Mouse (Mus musculus) mesoderm, embryonic 11.5 days (tissue): ENCODE measurements around the gene Fam124a.
"Not testable (repeated sequence)": the region's sequence is repeated elsewhere in the genome, so short reads cannot be mapped to it uniquely, and the experiment has no call there.

Experiments
- DNase-seq: peaks from one replicate; pipeline ENCODE4 v3.0.0-alpha.2; 2012; ENCODE audit warnings: low read depth, low spot score

Gene Fam124a

GRCm38 (mm10) chr14:62555309-62555829, at the start of gene Fam124a:
Fam124a (plus strand) TSS chr14:62555737.
- peak; percentile 82 for DNase-seq

- DNase-seq: no peak
Measured at GRCm38 (mm10) chr14:62506261-62506660, 49.3 kb upstream of the Fam124a start.

GRCm38 (mm10) chr14:62509350-62509749, 46.2 kb upstream of the Fam124a start:
- DNase-seq: no peak

GRCm38 (mm10) chr14:62512845-62513244, 42.7 kb upstream of the Fam124a start:
- DNase-seq: no peak

- DNase-seq: no peak
Measured at GRCm38 (mm10) chr14:62530951-62531350, 24.6 kb upstream of the Fam124a start.

- DNase-seq: no peak
Measured at GRCm38 (mm10) chr14:62536127-62536526, 19.4 kb upstream of the Fam124a start.

- no peak for DNase-seq
Measured at GRCm38 (mm10) chr14:62536988-62537387, 18.5 kb upstream of the Fam124a start.

GRCm38 (mm10) chr14:62539834-62540233, 15.7 kb upstream of the Fam124a start:
- no peak for DNase-seq

GRCm38 (mm10) chr14:62541751-62542150, 13.8 kb upstream of the Fam124a start:
- DNase-seq: no peak

GRCm38 (mm10) chr14:62546296-62546695, 9.2 kb upstream of the Fam124a start:
- no peak for DNase-seq

- DNase-seq: no peak
Measured at GRCm38 (mm10) chr14:62546746-62547145, 8.8 kb upstream of the Fam124a start.

- DNase-seq: no peak
Measured at GRCm38 (mm10) chr14:62550121-62550520, 5.4 kb upstream of the Fam124a start.

- DNase-seq: no peak
Measured at GRCm38 (mm10) chr14:62552771-62553170, 2.8 kb upstream of the Fam124a start.

GRCm38 (mm10) chr14:62553786-62554185, 1.8 kb upstream of the Fam124a start:
- no peak for DNase-seq

GRCm38 (mm10) chr14:62555840-62556810, 588 bp downstream of the Fam124a start:
- DNase-seq: no peak

GRCm38 (mm10) chr14:62557111-62557510, 1.6 kb downstream of the Fam124a start:
- DNase-seq: no peak

GRCm38 (mm10) chr14:62561875-62562748, 6.6 kb downstream of the Fam124a start:
- no peak for DNase-seq

- DNase-seq: no peak
Measured at GRCm38 (mm10) chr14:62563679-62564078, 8.1 kb downstream of the Fam124a start.

- DNase-seq: not testable (repeated sequence)
Measured at GRCm38 (mm10) chr14:62566821-62567220, 11.3 kb downstream of the Fam124a start, which contains the start of gene Gm4131. Gm4131 (minus strand) TSS chr14:62566921.

GRCm38 (mm10) chr14:62569463-62569862, 13.9 kb downstream of the Fam124a start:
- no peak for DNase-seq

GRCm38 (mm10) chr14:62570299-62570698, 14.8 kb downstream of the Fam124a start:
- no peak for DNase-seq

- peak; percentile 30 for DNase-seq
Measured at GRCm38 (mm10) chr14:62573454-62573853, 17.9 kb downstream of the Fam124a start.
